Mouse (Mus musculus) inflammation-experienced regulatory T-cells (primary cell): ENCODE measurements around the gene Chfr. TPM values are rescaled to one million over a fixed set of nuclear protein-coding genes. Genes with fewer than 3 reads are reported as not detected.

Source experiments
- polyA plus RNA-seq, 2 experiments: library from polyadenylated mRNA; unstranded; fragments of 100-300 nt; shearing (Covaris generic); gene quantifications; one replicate each; pipeline ENCODE4 v1.2.1; 2017

Gene Chfr
- 10 to 100 TPM; 63.1 to 78.6 TPM for polyA plus RNA-seq

GRCm38 (mm10) chr5:110135293-110136086, at the start of gene Chfr:
Gene Chfr, plus strand, starts transcription at chr5:110135842.

GRCm38 (mm10) chr5:110094030-110094846, 41.4 kb upstream of the Chfr start, which contains the start of gene Gm35315:
Gene Gm35315, minus strand, starts transcription at chr5:110094420.

GRCm38 (mm10) chr5:110099656-110100580, 35.7 kb upstream of the Chfr start, which contains the start of gene Plcxd1:
Gene Plcxd1, plus strand, starts transcription at chr5:110099969.

GRCm38 (mm10) chr5:110107581-110108304, 27.9 kb upstream of the Chfr start, which contains the start of gene Gtpbp6:
Gene Gtpbp6, minus strand, starts transcription at chr5:110108197.

GRCm38 (mm10) chr5:110109991-110110441, 25.6 kb upstream of the Chfr start, which contains the start of gene Zfp605:
Gene Zfp605, plus strand, starts transcription at chr5:110110092.

GRCm38 (mm10) chr5:110176362-110177020, 40.8 kb downstream of the Chfr start, which contains the start of gene Golga3:
Gene Golga3, plus strand, starts transcription at chr5:110176701.

Other genes starting within 250 kb of the Chfr start
- 10 to 100 TPM; 18.8 to 31.4 TPM for gene Gm15446, start 212.4 kb upstream of the Chfr start, polyA plus RNA-seq
- 10 to 100 TPM; 18.5 to 19.0 TPM for gene Zfp932, start 139.3 kb upstream of the Chfr start, polyA plus RNA-seq
- 10 to 100 TPM; 10.9 to 11.1 TPM for gene Gm17655, start 63.3 kb upstream of the Chfr start, polyA plus RNA-seq
- 1 to 10 TPM; 1.7 to 2.1 TPM for gene Gm35315, start 41.4 kb upstream of the Chfr start, polyA plus RNA-seq
- 1 to 10 TPM; 2.1 to 2.6 TPM for gene Plcxd1, start 35.9 kb upstream of the Chfr start, polyA plus RNA-seq
- gene Gtpbp6, start 27.6 kb upstream of the Chfr start, polyA plus RNA-seq: 10 to 100 TPM; 57.5 to 92.5 TPM
- 1 to 10 TPM; 2.8 to 4.0 TPM for gene Zfp605, start 25.8 kb upstream of the Chfr start, polyA plus RNA-seq
- 10 to 100 TPM; 30.3 to 30.8 TPM for gene Golga3, start 40.9 kb downstream of the Chfr start, polyA plus RNA-seq
- gene Ankle2, start 95.2 kb downstream of the Chfr start, polyA plus RNA-seq: 10 to 100 TPM; 52.2 to 60.1 TPM
- 10 to 100 TPM; 53.2 to 69.8 TPM for gene Pgam5, start 134.1 kb downstream of the Chfr start, polyA plus RNA-seq
- gene Pxmp2, start 150.3 kb downstream of the Chfr start, polyA plus RNA-seq: 1 to 10 TPM; 2.8 to 4.2 TPM
- 1 to 10 TPM; 3.2 to 3.9 TPM for gene Pole, start 150.5 kb downstream of the Chfr start, polyA plus RNA-seq
- not detected for gene P2rx2, start 207.4 kb downstream of the Chfr start, polyA plus RNA-seq
- gene Lrcol1, start 208.9 kb downstream of the Chfr start, polyA plus RNA-seq: under 1 TPM; 0.31 to 0.58 TPM